10 mouse cellular contexts compared by ENCODE assay signal in the genomic region with DNA sequence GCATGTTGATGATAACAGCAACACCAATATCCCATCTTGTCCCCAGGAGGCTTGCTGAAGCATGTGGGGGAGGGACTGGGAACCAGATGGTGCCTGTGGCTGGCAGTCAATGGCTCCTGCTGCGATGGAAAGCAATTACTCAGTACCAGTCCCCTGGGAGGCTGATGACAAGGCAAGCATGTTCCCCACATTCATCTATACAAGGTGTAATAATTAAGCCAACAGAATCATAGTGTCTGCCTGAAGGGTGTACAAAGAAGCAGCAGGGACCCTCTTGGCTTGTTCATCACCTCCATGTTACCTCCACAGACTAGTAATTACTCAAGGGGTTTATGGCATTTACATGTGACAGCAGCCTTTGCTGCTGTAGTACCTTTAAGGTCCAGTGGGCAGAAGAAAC.
DNase-seq lines count a peak whose midpoint lies in the region; ATAC-seq lines count a peak whose summit lies in the region.
"Had no signal": no experiment of that assay in that cellular context is flagged by ENCODE, and none has a peak within 500 bp of the region (broad histone marks: within the 10 kb centered on the region; RNA-seq: fewer than 3 reads in every experiment).

No protein-coding gene starts in this region.

- ATAC-seq in frontal cortex, adult (ENCODE audit: low TSS enrichment) = peak; percentile 47
- peak; percentile 91 for ATAC-seq in neural tube, embryonic 12.5 days (ENCODE audit: low FRiP score, low read depth)

- no peaks in the 10 kb centered on the region for H3K9me3 ChIP-seq in neural tube, embryonic 12.5 days

- no peak for DNase-seq in frontal cortex, postnatal 25 days (ENCODE audit: low spot score in 2 of 2)
- peak; percentile 47 for DNase-seq in embryo, embryonic 10.5 days (ENCODE audit: low spot score)
- DNase-seq in layer of hippocampus, adult 18-20 months (ENCODE audit: low spot score in 2 of 2) = peak; percentile 80 to 86
- no peak for DNase-seq in thymus, postnatal 10 days (ENCODE audit: low spot score in 2 of 2)
- no peak for DNase-seq in kidney, postnatal 4 days
- DNase-seq in c-Kit-positive CD71-positive TER-119-positive erythroid progenitor cells, embryonic 14.5 days (ENCODE audit: low spot score) = no peak
- DNase-seq: B cell, adult 2 months; lung, embryonic 14.5 days had no signal

- no peaks in the 10 kb centered on the region for H3K27me3 ChIP-seq in neural tube, embryonic 12.5 days (replicated peaks)

- H3K9ac ChIP-seq in neural tube, embryonic 12.5 days = no peak overlapping the region
- H3K9ac ChIP-seq: lung, embryonic 14.5 days had no signal

- WGBS in neural tube, embryonic 12.5 days = 10% methylated on average over 1 of the region's 1 CpGs

- H3K4me3 ChIP-seq in neural tube, embryonic 12.5 days = no peak overlapping the region

- H3K4me1 ChIP-seq in neural tube, embryonic 12.5 days = peaks cover 12% of the 10 kb centered on the region

- no peak overlapping the region for H3K4me2 ChIP-seq in neural tube, embryonic 12.5 days (replicated peaks)
- H3K4me2 ChIP-seq: lung, embryonic 14.5 days had no signal

- no peaks in the 10 kb centered on the region for H3K36me3 ChIP-seq in neural tube, embryonic 12.5 days

- no peak overlapping the region; the same call in 1 of the 2 replicates for H3K27ac ChIP-seq in neural tube, embryonic 12.5 days

Comparison
In these comparisons a context has a peak if more than half of its experiments do, and no peak if none do; other contexts are left out.
1. DNase-seq: peak in embryo, embryonic 10.5 days (single experiment) and layer of hippocampus, adult 18-20 months (2 of 2); none in frontal cortex, postnatal 25 days (0 of 2), thymus, postnatal 10 days (0 of 2), kidney, postnatal 4 days (0 of 2) and c-Kit-positive CD71-positive TER-119-positive erythroid progenitor cells, embryonic 14.5 days (single experiment).